Mouse (Mus musculus) liver, postnatal 0 days (tissue): ENCODE data around the gene Gipc3.

ENCODE experiments used
- CTCF ChIP-seq: sonication (generic); IDR thresholded peaks from 2 replicates; pipeline ENCODE4 v1.5.1; 2016; ENCODE audit warnings: antibody characterized with exemption, low read depth
- EP300 ChIP-seq: IDR thresholded peaks from 2 replicates; pipeline ENCODE4 v1.6.1; 2016; ENCODE audit warnings: antibody characterized with exemption, low read depth, mild to moderate bottlenecking

DNA sequence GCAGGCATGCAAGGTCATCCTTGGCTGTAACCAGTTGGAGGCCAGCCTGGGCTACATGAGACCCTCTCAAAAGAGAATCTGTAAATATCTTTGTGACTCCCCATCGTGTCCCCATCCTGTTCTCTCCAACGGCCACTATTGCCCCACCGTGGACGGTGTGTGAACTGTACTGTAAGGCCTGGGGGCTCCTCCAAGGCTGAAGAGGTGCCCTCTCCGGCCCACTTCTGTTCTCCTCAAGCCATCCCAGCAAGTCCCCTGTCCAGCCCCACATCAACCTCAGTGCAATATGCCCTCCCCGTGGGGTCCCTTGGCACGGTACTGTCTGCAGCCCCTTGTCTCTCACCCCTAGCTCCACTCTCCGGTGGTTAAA, 23.8 kb downstream of the Gipc3 start:
- TF ChIP-seq CTCF = peak; percentile 36
- TF ChIP-seq EP300 = no peak
